20 mouse cellular contexts compared by ENCODE assay signal in the genomic region with DNA sequence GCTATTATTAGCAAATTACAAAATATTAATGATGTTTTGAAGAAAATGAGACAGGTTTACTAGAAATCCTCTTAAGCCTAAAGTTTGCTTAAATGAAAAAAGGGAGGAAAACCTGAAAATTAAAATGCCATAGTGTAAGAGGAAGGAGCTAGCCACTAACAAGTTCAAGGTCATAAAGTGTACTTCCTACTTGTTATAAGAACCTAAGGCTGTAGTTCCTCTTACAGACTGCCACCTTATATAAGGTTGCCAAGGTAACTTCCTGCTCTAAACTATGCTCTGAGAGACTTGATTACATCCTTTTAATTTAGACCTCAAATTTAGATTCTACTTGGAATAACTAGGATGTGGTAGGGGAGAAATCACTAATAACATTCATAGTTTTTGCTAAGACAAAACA.
"Had no signal": no experiment of that assay in that cellular context is flagged by ENCODE, and none has a peak within 500 bp of the region (broad histone marks: within the 10 kb centered on the region; RNA-seq: fewer than 3 reads in every experiment).

No protein-coding gene starts in this region.

- H3K27me3 ChIP-seq: kidney, embryonic 15.5 days; limb, embryonic 15.5 days; midbrain, embryonic 15.5 days; neural tube, embryonic 12.5 days; neural tube, embryonic 15.5 days had no signal

- H3K36me3 ChIP-seq: kidney, embryonic 15.5 days; limb, embryonic 15.5 days; midbrain, embryonic 15.5 days; neural tube, embryonic 12.5 days; neural tube, embryonic 15.5 days had no signal

- DNase-seq: kidney, adult 11 months; kidney, adult 8-10 months; kidney, postnatal 10 days; kidney, postnatal 4 days; liver, postnatal 0 days; lung, embryonic 14.5 days; retina, postnatal 1 day; right cerebral cortex, postnatal 25 days; thymus, adult 18-20 months; thymus, postnatal 36 days had no signal

- H3K4me3 ChIP-seq: kidney, embryonic 15.5 days; limb, embryonic 15.5 days; midbrain, embryonic 15.5 days; neural tube, embryonic 12.5 days; neural tube, embryonic 15.5 days had no signal

- H3K4me1 ChIP-seq: kidney, embryonic 15.5 days; limb, embryonic 15.5 days; midbrain, embryonic 15.5 days; neural tube, embryonic 12.5 days; neural tube, embryonic 15.5 days had no signal

- H3K4me2 ChIP-seq: kidney, embryonic 15.5 days; limb, embryonic 15.5 days; liver, embryonic 11.5 days; lung, embryonic 14.5 days; midbrain, embryonic 11.5 days; midbrain, embryonic 15.5 days; neural tube, embryonic 12.5 days; neural tube, embryonic 15.5 days had no signal

- ATAC-seq: liver, postnatal 0 days; lung, postnatal 0 days; midbrain, embryonic 15.5 days had no signal

- H3K27ac ChIP-seq: kidney, embryonic 15.5 days; limb, embryonic 15.5 days; liver, embryonic 14.5 days; macrophage; midbrain, embryonic 15.5 days; neural tube, embryonic 12.5 days; neural tube, embryonic 15.5 days had no signal

- H3K9ac ChIP-seq: kidney, embryonic 15.5 days; limb, embryonic 15.5 days; liver, embryonic 14.5 days; liver, postnatal 0 days; lung, embryonic 14.5 days; midbrain, embryonic 15.5 days; neural tube, embryonic 12.5 days; neural tube, embryonic 15.5 days had no signal

- H3K9me3 ChIP-seq: kidney, embryonic 15.5 days; limb, embryonic 15.5 days; midbrain, embryonic 15.5 days; neural tube, embryonic 12.5 days; neural tube, embryonic 15.5 days had no signal
